14 mouse cellular contexts compared by ENCODE assay signal in genomic region chr7:134697479-134697878, GRCm38 (mm10). TPM values are rescaled to one million over a fixed set of nuclear protein-coding genes. Genes with fewer than 3 reads are reported as not detected.
DNase-seq lines count a peak whose midpoint lies in the region.
"Had no signal": no experiment of that assay in that cellular context is flagged by ENCODE, and none has a peak within 500 bp of the region (broad histone marks: within the 10 kb centered on the region; RNA-seq: fewer than 3 reads in every experiment).

No protein-coding gene starts in this region.

- H3K4me1 ChIP-seq in heart, embryonic 10.5 days = peaks cover 47% of the 10 kb centered on the region
- H3K4me1 ChIP-seq: neural tube, embryonic 15.5 days had no signal

- WGBS in heart, embryonic 10.5 days = 64% methylated on average over 4 of the region's 4 CpGs

- DNase-seq in heart, embryonic 10.5 days (ENCODE audit: low spot score) = no peak
- no peak for DNase-seq in heart, postnatal 14 days
- DNase-seq in thymus, postnatal 0 days (ENCODE audit: low spot score) = peak; percentile 2
- DNase-seq in thymus, postnatal 4 days = no peak
- DNase-seq in liver = peak; percentile 27
- peak; percentile 8 for DNase-seq in splenic B cell, adult 2 months (ENCODE audit: low read depth, low spot score)
- DNase-seq in urinary bladder, postnatal 10 days (ENCODE audit: low spot score) = no peak
- DNase-seq in right cerebral cortex, adult 18-20 months = no peak
- DNase-seq: kidney, postnatal 4 days; right cerebral cortex, postnatal 14 days had no signal

- H3K27ac ChIP-seq in heart, embryonic 10.5 days = 0 out of 2 replicates have a peak overlapping the region, but pooled peaks have one; percentile 16
- H3K27ac ChIP-seq: liver, embryonic 15.5 days; neural tube, embryonic 15.5 days; stomach, embryonic 15.5 days had no signal

- H3K9me3 ChIP-seq in heart, embryonic 10.5 days = no peaks in the 10 kb centered on the region
- H3K9me3 ChIP-seq: liver, embryonic 15.5 days; neural tube, embryonic 15.5 days; stomach, embryonic 15.5 days had no signal

- no peak overlapping the region for H3K4me3 ChIP-seq in heart, embryonic 10.5 days
- H3K4me3 ChIP-seq: liver, embryonic 15.5 days; neural tube, embryonic 15.5 days; stomach, embryonic 15.5 days had no signal

- H3K27me3 ChIP-seq in heart, embryonic 10.5 days (ENCODE audit: insufficient read depth, poor library complexity, severe bottlenecking) = no peaks in the 10 kb centered on the region
- no peaks in the 10 kb centered on the region for H3K27me3 ChIP-seq in splenic B cell, adult 2 months (ENCODE audit: control insufficient read depth, insufficient read depth, low read length, poor library complexity, severe bottlenecking)
- H3K27me3 ChIP-seq: liver, embryonic 15.5 days; neural tube, embryonic 15.5 days; Patski; stomach, embryonic 15.5 days had no signal

- intact Hi-C loops in heart, postnatal 14 days (cut with DNase I) = no loop called here

- H3K36me3 ChIP-seq in heart, embryonic 10.5 days = peaks cover 4% of the 10 kb centered on the region; the same call in 1 of the 2 replicates
- H3K36me3 ChIP-seq in splenic B cell, adult 2 months (ENCODE audit: control insufficient read depth, insufficient read depth, low read length, poor library complexity, severe bottlenecking) = no peaks in the 10 kb centered on the region
- H3K36me3 ChIP-seq: liver, embryonic 15.5 days; neural tube, embryonic 15.5 days; stomach, embryonic 15.5 days had no signal

RNA-seq across cellular contexts. Expression of gene Dock1, which starts 27.0 kb away (rescaled TPM):
- polyA plus RNA-seq in heart, embryonic 10.5 days (2016; fragmentation: Nextera tagmentation; extraction: Ambion mirVana) = 24.7 and 25.6 TPM in 2 replicates
- 10 to 100 TPM; 31.5 to 32.8 TPM for total RNA-seq in heart, postnatal 14 days (2021)
- polyA plus RNA-seq in thymus, postnatal 0 days (2015; fragmentation: Nextera tagmentation; extraction: Ambion mirVana) = 4.5 and 5.3 TPM in 2 replicates

Comparison
In these comparisons a context has a peak if more than half of its experiments do, and no peak if none do; other contexts are left out.
1. DNase-seq: peak in thymus, postnatal 0 days (single experiment), liver (single experiment) and splenic B cell, adult 2 months (single experiment); none in heart, embryonic 10.5 days (single experiment), heart, postnatal 14 days (0 of 2), thymus, postnatal 4 days (single experiment), urinary bladder, postnatal 10 days (single experiment) and right cerebral cortex, adult 18-20 months (single experiment).